Mouse (Mus musculus) NIH3T3 (cell line): ENCODE results near the gene Chst8.
A peak's percentile ranks its signal among the peaks of the same experiment; 100 is the strongest.

Source experiments
- DNase-seq: peaks from one replicate; pipeline ENCODE4 v3.0.0-alpha.2; 2012; ENCODE audit warnings: low read depth

Gene Chst8

DNA sequence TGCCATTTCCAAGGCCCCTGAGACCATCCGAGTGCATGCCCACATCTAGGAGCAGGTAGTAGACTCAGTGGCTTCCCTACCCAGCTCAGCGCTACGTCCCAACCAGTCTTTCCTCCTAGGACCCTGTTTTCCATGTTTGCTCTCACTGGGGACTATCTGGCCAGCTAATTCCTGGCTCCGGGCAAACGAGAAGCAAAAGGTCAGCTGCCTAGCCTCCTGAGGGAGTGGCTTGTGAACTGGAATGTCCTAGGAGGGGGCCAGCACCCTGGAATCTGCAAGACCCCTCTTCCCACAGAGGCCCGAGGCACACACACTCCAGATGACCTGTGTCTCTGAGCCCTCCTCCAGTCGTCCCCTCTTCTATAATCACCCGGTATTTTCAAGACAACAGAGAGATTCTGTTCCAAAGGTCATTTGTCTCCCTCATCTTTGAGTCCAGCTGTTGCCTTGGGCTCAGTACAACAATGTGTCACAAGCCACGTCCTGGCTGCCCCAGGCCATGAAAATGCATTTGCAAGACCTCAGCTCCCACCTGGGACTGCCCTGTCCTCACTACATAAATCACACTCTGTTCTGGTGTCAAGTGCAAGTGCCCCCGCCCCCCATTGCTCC lies 60.3 kb downstream of the Chst8 start:
- no peak for DNase-seq

DNA sequence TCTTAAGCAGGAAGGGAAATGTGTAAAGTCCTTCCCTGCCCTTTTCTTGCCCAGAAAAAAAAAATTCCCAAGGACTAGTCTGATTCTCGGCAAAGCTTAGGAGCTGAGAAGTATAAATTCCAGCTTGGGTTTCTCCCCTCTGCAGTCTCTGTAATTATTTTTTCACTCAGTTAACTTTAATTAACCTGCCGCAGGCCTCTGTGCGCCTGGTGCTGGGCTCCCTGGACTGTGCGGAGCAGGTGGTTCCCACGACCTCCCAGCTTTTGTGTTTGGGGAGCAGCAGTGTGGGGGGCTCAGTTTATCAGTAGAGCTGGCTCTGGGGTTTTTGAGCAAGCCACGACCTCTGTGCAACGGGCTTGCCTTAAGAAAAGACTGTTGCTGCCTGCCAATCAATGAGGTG lies 62.2 kb downstream of the Chst8 start:
- DNase-seq, result no peak

DNA sequence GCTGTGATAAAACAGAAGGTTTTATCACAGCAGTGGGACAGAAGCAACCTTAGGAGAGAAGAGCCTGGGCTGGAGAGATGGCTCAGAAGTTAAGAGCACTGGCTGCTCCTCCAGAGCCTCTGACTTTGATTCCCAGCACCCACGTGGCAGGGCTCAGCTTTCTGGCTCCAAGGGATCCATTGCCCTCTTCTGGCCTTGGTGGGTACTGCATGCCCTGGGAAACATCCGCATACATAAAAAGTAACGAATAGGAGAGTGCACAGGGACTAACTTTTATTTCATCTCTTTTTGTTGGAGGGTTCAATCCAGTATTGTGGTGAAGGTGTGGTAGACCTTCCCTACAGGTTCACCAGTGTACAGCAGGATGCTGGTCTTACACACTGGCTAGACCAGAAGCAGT lies 62.8 kb downstream of the Chst8 start:
- DNase-seq, result peak; percentile 41

DNA sequence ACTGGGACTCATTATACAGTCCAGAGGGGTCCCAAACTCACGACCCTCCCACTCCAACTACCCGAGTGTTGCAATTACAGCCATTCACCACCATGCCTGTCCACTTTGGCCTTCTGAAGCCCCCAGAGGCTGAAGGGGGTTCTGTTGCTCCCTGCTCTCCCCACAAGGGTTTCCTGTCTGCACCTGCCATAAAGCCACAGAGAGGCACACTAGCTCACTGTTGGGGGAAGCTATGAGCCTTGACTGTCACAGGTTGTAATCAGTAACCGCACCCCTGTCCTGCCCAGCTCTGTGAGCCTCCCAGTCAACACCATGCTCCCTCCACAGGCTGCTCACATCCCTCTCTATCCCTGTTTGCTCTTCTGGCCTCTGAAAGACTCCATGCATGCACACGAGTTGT lies 64.0 kb downstream of the Chst8 start:
- no peak for DNase-seq

DNA sequence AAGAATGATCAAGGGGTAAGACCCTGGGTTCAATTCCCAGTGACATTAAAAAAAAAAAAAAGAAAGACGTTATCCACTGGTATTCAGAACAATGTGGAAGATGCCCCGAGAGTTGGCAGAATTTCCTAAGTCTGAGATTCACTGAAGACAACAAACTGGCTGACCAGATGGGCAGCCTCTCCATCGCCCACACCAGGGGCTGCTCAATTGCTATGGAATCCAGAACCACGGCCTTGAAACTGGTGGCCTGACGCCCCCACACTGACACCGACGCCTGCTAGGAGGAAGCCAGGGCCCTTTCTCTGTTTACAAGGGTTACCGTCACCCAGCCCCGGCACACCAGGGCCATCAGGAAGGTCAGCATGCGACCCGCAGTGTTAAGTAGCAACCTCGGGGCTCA lies 64.8 kb downstream of the Chst8 start:
- no peak for DNase-seq

DNA sequence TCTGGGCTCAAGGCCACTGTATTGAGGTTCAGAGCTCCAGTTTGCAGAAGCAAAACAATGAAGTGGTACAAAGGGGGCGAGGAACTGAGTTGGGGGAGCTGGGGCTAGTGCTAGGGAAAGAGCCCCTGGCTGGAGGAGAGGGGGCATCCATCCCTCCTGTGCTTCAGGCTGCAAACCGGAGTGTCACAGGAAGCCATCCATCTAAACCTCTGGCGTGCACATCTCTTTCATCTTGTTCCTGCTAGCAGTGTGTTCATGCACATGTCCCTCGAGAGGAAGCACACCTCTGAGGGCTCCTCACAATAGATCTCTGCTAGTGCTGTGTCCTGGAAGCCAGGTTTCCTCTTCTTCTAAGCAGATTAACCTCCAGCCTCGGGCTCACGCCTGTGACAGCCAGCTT lies 65.9 kb downstream of the Chst8 start:
- DNase-seq, result no peak

DNA sequence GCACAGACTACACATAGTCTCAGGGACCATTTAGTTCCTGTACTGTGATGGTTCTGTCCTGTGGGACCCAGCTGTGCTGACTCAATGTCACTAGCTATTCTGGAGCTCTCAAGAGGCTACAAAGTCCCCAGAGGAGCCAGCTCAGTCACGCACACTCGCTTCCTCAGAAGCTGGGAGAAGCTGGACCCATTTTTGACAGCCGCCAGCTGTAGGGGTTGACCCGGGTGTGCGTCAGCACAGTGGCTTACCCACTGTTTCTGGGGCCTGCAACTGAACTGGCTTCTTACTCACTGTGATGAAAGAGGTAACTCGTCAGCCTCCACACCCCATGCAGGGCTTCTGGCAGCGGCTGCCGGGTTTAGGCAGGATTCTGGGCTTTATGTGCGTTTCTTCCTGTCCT lies 66.3 kb downstream of the Chst8 start:
- peak; percentile 39 for DNase-seq

DNA sequence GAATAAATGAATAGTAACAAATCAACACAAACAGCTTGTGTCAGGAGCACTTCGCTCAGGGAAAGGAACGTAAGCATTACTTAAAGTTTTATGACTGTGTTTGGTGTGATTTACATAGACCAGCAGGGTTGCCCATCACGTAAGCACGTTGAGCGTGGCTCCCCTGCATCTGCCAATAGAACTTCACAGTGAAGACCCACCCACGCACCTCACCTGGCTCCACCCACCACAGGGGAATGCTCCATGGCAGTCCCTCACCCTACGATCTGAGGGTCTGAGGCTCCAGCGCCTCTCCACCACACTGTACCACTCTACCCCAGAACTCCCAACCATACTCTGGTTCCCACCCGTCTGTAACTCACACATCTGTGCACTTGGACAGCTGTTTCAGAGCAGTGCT lies 67.1 kb downstream of the Chst8 start:
- DNase-seq, result no peak

DNA sequence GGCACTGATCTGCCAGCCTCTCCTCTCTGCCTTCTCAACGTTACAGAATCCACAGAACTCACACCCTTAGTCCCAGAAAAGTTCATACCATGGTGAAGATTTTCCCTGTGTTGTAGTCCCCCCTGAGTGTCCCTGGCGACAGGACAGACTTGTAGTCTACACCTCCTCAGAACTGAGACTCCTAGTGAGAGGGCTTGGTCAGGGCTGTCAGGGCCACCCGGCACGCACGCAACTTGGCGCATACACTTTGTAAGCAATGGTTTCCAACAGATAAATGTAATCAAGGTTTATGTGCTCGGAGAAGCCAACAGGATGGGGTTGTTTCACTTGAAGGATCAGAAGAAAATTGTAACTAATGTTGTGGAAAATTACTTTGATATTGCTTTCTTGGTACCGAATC lies 67.5 kb downstream of the Chst8 start:
- no peak for DNase-seq

DNA sequence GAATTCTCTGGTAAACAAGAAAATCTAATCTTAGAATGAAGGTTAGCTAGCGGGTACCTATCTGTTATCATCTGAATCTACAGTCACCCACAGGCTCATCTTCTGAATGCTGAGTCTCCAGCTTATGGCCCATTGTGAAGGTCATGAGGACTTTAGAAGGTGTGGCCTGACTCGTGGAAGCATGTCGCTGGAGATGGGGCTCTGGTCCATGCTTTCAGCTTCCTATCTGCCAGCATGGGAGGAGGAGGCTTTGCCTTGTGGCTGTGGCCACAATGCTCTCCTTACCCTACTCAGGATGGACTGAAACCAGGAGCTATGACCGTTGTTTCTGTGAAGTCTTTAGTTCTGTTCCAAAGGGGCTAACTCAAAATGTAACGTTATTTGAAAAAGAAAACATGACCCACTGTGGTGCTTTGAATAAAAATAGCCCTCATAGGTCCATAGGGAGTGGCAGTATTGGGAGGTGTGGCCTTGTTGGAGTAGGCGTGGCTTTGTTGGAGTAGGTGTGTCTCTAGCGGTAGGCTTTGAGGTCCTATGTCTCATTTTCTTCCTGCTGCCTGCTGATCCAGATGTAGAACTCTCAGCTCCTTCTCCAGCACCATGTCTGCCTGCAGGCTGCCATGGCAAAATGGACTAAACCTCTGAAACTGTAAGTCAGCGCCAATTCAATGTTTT lies 69.0 kb downstream of the Chst8 start:
- DNase-seq, result no peak

DNA sequence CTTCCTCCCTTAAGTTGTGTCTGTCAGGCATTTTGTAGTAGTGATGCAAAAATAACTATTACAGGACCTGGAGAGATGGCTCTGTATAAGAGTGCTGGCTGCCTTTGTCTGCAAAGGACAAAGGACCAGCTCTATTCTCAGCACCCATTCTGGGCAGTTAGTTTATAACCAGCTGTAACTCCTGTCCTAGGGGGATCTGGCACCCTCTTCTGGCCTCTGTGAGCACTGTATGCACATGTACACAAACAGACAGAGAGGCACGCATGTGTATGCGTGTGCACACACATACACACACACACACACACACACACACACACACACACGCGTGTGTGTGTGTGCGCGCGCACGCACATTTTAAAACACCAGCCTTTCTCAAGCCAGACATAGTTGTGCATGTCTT lies 73.1 kb downstream of the Chst8 start:
- DNase-seq, result no peak

DNA sequence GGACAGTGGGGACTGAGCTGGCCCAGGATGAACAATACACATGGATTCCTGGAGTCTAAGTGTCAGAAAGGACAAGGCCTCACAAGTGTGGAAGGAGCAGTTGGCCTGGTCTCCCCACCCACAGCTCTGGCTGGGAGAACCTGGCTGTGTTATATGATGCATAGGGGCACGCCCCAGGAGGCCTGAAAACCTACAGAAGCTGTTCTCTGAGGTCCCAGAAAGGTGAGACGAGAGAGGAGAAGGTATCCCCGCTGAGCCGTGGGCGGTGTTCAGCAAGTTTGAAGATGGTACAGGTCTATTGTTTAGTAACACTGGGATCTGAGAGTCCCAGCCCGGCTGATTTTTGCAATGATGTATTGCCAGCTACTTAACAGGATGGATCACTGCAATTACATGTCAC lies 75.3 kb downstream of the Chst8 start:
- DNase-seq, result no peak

DNA sequence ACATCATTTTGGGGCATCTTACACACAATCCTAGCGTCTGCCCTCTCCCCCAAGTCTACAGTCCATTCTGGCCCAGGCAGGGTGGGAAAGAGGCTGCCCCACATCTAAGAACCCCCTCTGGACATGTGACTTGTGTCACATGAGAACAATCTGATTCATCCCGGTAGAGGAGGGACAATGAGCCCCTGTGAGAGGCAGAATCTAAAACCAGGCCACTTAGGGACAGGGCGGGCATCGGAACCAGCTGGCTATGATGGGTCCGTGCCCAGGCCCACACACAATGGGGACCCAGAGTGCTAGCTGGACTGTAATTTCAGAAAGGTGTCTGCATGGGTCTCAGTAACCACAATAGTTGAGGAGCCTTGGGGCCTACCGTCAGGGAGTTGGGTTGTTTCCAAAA lies 78.2 kb downstream of the Chst8 start:
- DNase-seq, result no peak

DNA sequence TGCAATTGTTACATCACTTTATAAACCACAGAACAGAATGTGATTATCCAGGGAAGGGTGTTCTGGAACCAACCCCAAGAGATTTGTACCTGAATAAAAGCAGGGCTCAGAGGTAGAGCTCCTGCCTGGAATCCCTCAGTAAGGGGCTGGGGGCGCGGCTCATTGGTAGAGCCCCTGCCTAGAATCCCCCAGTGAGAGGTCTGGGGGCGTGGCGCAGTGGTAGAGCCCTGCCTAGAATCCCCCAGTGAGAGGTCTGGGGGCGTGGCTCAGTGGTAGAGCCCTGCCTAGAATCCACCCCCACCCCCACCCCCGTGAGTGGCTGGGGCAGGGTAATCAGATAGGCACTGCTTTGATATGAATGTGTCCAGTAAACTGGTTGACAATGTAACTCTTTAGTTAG lies 83.6 kb downstream of the Chst8 start:
- DNase-seq, result no peak

DNA sequence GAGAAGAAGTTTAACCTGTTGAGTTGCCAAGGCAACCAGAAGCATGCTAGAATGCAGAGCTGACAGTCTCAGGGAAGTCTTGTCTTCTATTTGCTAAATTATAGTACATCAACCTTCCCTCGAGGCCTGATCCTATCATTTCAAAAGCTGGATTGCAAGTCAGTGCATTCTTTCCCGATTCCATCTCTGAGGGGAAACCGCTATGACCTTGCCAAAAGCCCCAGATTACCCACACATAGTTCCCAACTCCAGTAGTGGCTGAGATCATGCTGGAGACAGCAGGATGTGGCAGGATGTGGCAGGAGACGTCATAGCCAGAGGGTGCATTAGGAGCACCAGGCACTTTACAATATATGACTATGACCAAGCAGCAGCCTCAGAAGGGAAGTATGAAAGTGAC lies 87.3 kb downstream of the Chst8 start:
- DNase-seq, result no peak

DNA sequence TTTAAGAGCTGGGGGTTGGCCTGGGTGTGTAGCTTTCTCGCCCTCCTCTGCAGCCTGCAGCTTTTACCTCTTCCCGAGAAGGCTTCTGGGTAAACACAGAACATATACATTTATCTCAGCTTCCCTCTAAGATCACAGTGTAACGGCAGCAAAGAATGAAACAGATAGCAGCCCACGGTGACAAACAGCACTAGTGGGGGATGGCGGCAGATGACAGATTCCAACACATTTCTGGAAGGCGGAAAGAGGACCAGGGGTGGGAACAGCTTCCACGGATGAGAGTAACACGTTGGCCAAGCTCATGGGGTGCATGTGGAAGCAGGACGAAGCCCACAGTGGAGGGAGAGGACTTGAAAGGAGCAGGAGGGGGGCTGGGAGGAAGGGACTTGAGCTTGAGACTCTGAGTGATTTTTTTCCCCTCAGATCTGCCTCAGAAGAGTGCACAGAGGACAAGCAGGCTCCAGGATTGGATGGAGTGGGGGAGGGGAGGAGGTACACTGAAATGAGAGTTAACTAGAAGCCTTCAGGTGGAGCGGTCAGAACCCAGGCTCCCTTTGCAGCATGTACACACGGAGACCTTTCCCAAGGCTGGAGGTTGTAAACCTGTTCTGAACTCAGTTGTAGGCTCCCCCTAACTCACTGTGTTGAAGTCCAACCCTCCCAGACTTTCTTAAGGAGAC lies 89.8 kb downstream of the Chst8 start:
- no peak for DNase-seq

DNA sequence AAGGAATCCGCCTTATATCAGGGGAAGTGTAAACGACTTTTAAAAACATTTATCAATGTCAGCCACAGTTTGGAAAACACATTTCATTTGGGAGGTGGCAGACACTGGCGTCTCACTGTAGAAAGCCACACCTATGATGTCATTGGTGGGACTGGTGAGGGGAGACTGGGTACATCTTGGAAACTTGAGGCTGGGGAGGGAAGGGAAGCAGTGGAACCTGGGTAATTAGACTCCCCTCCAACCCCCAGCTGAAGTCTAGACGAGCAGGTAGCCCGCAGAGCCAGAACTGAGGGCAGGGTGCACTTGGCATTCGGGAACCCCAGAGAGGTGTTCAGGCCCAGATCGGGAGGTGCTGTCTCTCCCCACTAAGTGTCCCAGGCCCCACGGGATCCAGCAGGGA lies 90.4 kb downstream of the Chst8 start:
- no peak for DNase-seq

DNA sequence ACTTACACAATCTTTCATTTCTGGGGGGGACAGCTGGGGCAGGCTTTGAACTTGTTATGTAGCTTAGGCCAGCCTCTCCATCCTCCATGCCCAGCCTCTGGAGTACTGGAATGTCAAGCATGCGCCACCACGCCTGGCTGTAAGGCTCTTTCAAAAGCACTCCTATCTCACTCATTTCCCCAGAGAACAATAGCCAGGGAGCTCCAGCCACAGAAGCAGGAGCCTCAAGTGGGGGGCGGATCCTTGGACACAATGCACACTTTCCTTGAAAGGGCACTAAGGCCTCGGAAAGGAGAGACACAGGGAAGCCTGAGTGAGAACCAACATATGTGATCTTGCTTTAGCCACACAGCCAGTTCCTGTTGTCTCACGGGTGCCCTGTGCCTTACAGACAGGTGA lies 90.9 kb downstream of the Chst8 start:
- DNase-seq, result peak; percentile 29

DNA sequence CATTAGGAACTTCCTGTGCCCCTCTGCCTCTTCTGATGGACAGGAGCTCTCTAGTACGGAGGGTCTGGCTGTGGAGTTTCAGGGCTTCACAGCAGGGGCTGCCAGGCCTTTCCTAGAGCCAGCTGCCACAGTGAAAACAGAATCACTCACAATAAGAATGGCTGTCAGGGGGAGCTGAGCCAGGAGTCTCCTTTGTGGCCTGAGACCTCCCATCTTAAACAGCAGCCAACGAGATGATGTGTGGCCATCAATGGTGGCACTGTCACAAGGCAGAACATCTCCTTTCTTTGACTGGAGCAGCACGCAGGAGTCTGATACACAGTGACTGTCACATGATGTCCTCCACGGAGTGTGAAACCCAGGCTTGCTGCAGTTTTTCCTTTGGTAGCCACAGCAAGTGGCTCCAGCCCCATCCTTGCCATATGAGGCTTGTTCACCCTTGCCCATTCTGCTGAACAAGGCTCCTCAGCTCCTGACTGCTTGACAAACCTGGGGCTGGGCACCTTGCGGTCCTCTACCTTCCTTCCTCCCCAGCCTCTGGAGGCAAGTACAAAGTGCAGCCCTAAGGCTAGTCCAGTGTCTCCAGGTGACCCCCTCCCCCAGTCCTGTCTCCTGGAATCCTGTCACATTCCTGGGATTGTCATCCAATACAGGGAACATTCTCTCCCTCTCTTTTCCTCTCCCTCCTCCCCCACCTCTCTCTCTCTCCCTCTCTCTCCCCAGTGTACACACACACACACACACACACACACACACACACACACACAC lies 91.4 kb downstream of the Chst8 start:
- DNase-seq, result no peak

DNA sequence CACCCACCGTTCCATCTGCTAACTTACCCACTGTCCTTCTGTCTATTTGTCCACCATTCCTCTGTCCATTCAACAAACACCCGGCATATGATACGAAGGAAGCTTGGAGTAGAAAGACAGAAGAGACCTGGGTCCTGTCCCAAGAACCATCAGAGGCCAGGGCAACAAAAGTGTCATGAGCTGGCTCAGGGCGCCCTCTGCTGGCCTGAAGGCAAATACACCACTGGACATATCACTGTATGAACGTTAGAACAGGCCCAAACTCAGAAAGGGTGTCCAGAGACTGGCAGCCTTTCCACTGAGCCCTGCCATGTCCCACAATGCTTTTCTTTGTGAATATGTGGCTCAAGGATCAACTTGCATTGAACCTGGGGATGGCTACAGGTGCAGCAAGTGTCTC lies 92.9 kb downstream of the Chst8 start:
- peak; percentile 77 for DNase-seq

DNA sequence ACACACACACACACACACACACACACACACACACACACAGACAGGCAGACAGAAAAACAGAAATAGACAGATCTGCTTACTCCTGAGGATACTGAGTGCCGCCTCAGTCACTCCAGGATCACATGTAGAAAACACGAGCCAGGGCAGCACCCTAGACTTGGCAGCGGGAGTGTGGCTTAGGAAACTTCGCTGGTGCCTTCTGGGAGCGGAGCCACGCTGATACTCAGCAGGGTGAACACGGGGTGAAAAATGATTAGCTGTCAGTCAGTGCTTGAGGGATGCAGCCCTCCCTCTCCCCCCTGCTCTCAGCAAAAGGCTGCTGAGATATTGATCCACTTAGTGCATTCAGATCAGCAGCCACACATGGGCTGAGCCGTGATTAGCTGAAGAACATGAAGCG lies 93.9 kb downstream of the Chst8 start:
- DNase-seq, result peak; percentile 56

DNA sequence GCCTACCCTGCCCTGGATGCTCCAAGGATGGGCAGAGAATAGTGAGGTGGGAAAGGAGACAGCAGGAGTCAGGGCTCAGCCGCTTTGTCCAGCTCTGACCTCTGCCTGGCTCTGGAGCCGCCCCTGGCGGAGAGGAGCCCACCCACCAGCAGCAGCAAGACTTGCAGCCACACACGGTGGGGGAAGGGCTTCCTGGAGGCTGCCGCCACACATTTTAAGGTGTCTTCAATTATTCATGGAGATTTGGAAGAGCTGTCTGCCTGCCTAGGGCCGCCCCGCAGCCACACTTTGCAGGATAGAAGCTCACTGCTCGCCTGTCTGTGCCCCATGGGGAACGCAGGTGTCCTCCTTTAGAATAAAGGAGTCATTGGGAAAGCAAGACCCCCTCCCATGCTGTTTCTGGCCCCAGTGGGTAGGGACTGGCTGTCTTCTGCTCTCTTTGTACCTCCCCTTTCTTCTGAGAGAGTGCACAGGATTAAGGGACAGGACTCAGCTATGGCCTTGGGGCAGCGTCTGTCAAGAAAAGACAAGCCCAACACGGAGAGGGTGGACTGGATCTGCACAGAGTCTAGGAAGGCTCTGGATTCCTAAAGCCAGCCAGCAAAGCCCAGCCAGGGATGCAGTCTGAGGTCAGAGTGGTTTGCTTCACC lies 95.2 kb downstream of the Chst8 start:
- DNase-seq, result peak; percentile 21
